Mouse (Mus musculus): ENCODE results near the gene Dctn1. TPM values are rescaled to one million over a fixed set of nuclear protein-coding genes. Genes with fewer than 3 reads are reported as not detected.

Dctn1 gene
- 19.5 TPM for polyA plus RNA-seq (2014; fragmentation: Illumina TruSeq; extraction: RNeasy Lipid Tissue Mini Kit (QIAGEN cat#74804); ENCODE audit: low read depth, low replicate concordance)

GRCm38 (mm10) chr6:83165607-83166242 is at the start of gene Dctn1:
Gene Dctn1, plus strand, starts transcription at chr6:83165920.

DNA sequence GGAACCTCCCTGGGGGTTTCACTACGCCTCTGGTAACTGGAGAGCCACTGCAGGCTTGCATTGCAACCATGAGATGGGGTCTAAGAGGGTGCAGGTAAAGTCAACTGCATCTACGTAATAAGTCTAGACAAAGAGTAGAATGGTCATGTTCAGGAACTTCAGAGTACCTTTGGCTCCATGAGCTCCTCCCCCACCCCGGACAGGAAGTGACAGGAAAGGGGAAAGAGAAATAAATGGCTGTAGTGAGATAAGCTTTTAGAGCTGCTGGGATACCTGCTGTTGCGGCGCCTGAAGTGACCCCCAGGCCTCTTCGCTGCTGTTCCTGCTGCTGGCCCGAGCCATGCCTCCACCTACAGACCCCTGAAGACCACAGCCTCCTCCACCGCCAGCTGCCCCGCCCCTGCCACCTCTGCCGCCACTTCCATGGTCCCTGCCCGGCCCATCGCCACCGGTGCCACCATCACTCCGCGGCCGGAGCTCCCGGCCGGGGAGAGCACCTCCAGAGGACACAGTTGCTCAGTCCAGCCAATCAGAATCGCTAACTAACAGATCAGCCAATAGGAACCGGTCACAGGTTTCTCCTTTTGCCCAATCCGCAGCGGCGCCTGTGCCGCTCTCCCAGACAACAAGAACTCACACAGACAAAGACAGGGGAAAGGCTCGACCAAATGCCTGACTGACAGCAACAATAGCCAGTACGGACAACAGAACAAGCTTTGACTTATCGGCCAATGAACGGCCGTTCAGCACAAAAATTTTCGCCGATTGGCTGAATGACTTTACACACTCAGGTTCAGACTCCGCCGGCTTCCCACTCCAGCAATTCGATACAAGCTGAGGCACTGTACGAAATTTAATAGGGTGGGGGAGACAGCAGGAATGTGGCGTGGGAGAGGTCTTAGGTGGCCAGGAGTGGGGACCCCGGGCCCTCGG is 44.5 kb upstream of the Dctn1 start, which contains the start of gene Wbp1:
Gene Wbp1, minus strand, starts transcription at position 630 of the 933 bp plus-strand sequence.

DNA sequence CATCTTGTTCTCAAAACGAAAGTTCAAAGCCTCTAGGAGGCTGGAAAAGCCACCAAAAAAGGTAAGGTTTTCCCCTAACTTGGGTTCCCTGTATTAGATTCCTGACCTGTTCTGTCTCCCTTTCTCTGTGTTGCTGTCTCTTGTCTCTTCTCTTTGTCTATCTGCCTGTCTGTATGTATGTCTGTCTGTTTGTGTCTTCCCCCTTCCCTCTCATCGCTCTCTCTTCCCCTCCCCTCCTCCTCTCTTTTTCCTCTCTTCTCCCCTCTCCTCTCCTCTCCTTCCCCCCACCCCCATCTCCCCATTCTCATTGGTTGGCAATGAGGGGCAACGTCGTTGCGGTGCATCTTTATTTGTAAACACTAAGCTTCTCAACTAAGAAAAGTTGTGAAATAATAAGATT is 40.4 kb upstream of the Dctn1 start, which contains the start of gene Ino80b:
Gene Ino80b, minus strand, starts transcription at position 101 of the 400 bp plus-strand sequence.

DNA sequence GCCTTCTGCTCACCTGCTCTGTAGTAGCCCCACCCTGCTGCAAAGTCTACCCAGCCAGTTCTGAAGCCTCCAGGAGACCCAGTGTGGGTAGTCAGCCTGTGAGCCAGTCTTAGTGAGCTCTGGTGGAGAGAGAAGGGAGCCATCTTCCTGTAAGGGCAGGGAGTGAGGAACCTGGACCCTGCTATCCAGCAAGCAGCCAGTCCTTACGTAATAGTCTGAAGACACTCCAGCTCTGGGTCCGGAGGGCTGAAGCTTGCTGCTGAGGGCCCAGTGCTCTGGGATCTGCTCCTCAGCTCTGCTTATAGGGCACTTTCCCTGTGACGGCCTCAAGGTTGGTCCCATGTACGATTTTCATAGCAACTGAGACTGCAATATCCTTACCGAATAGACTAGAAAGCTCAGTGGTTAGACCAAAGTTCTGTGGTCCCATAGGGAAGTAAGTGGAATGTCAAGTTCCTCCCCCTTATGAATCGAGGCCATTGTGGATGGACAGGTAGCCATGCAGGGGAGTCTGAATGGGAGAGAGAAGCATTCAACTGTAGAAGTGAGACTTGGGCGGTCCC is 30.7 kb upstream of the Dctn1 start, which contains the start of gene Rtkn:
Gene Rtkn, plus strand, starts transcription at position 513 of the 563 bp plus-strand sequence.

DNA sequence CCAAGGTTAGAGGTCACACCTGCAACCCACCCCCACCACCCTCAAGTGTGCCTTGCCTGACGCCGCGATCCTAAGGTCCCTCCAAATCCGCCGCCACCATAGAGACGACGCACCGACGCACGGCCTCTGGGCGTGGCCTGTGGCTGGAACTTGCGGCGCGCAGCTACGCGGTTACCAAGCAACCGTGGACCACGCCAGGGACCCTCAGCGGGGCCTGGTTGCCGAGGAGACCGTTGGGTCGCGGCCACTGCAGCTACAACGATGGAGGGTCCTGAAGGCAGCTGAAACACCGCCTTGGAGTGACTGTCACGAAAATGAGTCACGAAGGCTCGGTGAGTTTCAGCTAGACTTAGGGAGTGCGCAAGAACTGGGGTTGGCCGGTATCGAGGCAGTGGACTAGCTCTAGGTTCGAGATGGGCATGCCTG is 9.4 kb upstream of the Dctn1 start, which contains the start of the genes Wdr54 and 1700003E16Rik:
Gene Wdr54, minus strand, starts transcription at position 139 of the 426 bp plus-strand sequence.
Gene 1700003E16Rik, plus strand, starts transcription at position 146 of the 426 bp plus-strand sequence.

DNA sequence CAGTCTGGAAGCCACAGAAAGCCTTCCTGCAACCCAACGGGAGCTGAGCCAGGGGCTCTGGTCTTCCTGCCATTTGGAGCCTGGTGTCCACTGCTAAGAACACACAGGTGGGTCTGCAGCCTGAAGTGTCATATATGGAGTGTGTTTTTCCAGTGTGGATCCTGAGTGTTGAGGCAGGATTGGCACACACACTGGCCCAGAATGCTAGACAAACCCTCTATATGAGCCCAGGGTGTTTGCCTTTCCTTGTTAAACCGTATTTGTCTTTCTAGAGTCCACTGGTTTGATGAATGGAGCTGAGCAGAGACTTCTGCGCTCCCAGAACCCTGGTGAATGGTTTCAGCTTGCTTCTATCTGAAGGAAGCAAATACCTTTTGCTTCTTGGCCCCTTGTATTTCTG is 54.1 kb downstream of the Dctn1 start, which contains the start of gene Slc4a5:
Gene Slc4a5, plus strand, starts transcription at position 15 of the 400 bp plus-strand sequence.

Other genes starting within 250 kb of the Dctn1 start
- gene Sema4f, start 226.2 kb upstream of the Dctn1 start, polyA plus RNA-seq (2014; fragmentation: Illumina TruSeq; extraction: RNeasy Lipid Tissue Mini Kit (QIAGEN cat#74804); ENCODE audit: low read depth, low replicate concordance), result not detected
- gene M1ap, start 219.0 kb upstream of the Dctn1 start, polyA plus RNA-seq (2014; fragmentation: Illumina TruSeq; extraction: RNeasy Lipid Tissue Mini Kit (QIAGEN cat#74804); ENCODE audit: low read depth, low replicate concordance), result 0.22 TPM
- 0.41 TPM for gene Dok1, start 132.4 kb upstream of the Dctn1 start, polyA plus RNA-seq (2014; fragmentation: Illumina TruSeq; extraction: RNeasy Lipid Tissue Mini Kit (QIAGEN cat#74804); ENCODE audit: low read depth, low replicate concordance)
- 1.3 TPM for gene Loxl3, start 131.7 kb upstream of the Dctn1 start, polyA plus RNA-seq (2014; fragmentation: Illumina TruSeq; extraction: RNeasy Lipid Tissue Mini Kit (QIAGEN cat#74804); ENCODE audit: low read depth, low replicate concordance)
- gene Aup1, start 111.4 kb upstream of the Dctn1 start, polyA plus RNA-seq (2014; fragmentation: Illumina TruSeq; extraction: RNeasy Lipid Tissue Mini Kit (QIAGEN cat#74804); ENCODE audit: low read depth, low replicate concordance), result 19.9 TPM
- 3.1 TPM for gene Htra2, start 110.6 kb upstream of the Dctn1 start, polyA plus RNA-seq (2014; fragmentation: Illumina TruSeq; extraction: RNeasy Lipid Tissue Mini Kit (QIAGEN cat#74804); ENCODE audit: low read depth, low replicate concordance)
- gene Dqx1, start 108.1 kb upstream of the Dctn1 start, polyA plus RNA-seq (2014; fragmentation: Illumina TruSeq; extraction: RNeasy Lipid Tissue Mini Kit (QIAGEN cat#74804); ENCODE audit: low read depth, low replicate concordance), result 3.0 TPM
- gene Tlx2, start 95.6 kb upstream of the Dctn1 start, polyA plus RNA-seq (2014; fragmentation: Illumina TruSeq; extraction: RNeasy Lipid Tissue Mini Kit (QIAGEN cat#74804); ENCODE audit: low read depth, low replicate concordance), result not detected
- gene Pcgf1, start 88.1 kb upstream of the Dctn1 start, polyA plus RNA-seq (2014; fragmentation: Illumina TruSeq; extraction: RNeasy Lipid Tissue Mini Kit (QIAGEN cat#74804); ENCODE audit: low read depth, low replicate concordance), result 5.8 TPM
- not detected for gene Lbx2, start 79.6 kb upstream of the Dctn1 start, polyA plus RNA-seq (2014; fragmentation: Illumina TruSeq; extraction: RNeasy Lipid Tissue Mini Kit (QIAGEN cat#74804); ENCODE audit: low read depth, low replicate concordance)
- not detected for gene Ccdc142, start 64.3 kb upstream of the Dctn1 start, polyA plus RNA-seq (2014; fragmentation: Illumina TruSeq; extraction: RNeasy Lipid Tissue Mini Kit (QIAGEN cat#74804); ENCODE audit: low read depth, low replicate concordance)
- gene Gm42688, start 64.3 kb upstream of the Dctn1 start, polyA plus RNA-seq (2014; fragmentation: Illumina TruSeq; extraction: RNeasy Lipid Tissue Mini Kit (QIAGEN cat#74804); ENCODE audit: low read depth, low replicate concordance), result 1.2 TPM
- 22.0 TPM for gene Mrpl53, start 56.9 kb upstream of the Dctn1 start, polyA plus RNA-seq (2014; fragmentation: Illumina TruSeq; extraction: RNeasy Lipid Tissue Mini Kit (QIAGEN cat#74804); ENCODE audit: low read depth, low replicate concordance)
- 2.2 TPM for gene Mogs, start 50.4 kb upstream of the Dctn1 start, polyA plus RNA-seq (2014; fragmentation: Illumina TruSeq; extraction: RNeasy Lipid Tissue Mini Kit (QIAGEN cat#74804); ENCODE audit: low read depth, low replicate concordance)
- gene Wbp1, start 44.4 kb upstream of the Dctn1 start, polyA plus RNA-seq (2014; fragmentation: Illumina TruSeq; extraction: RNeasy Lipid Tissue Mini Kit (QIAGEN cat#74804); ENCODE audit: low read depth, low replicate concordance), result 11.9 TPM
- gene Ino80b, start 40.5 kb upstream of the Dctn1 start, polyA plus RNA-seq (2014; fragmentation: Illumina TruSeq; extraction: RNeasy Lipid Tissue Mini Kit (QIAGEN cat#74804); ENCODE audit: low read depth, low replicate concordance), result not detected
- gene Rtkn, start 30.5 kb upstream of the Dctn1 start, polyA plus RNA-seq (2014; fragmentation: Illumina TruSeq; extraction: RNeasy Lipid Tissue Mini Kit (QIAGEN cat#74804); ENCODE audit: low read depth, low replicate concordance), result 0.28 TPM
- gene Wdr54, start 9.5 kb upstream of the Dctn1 start, polyA plus RNA-seq (2014; fragmentation: Illumina TruSeq; extraction: RNeasy Lipid Tissue Mini Kit (QIAGEN cat#74804); ENCODE audit: low read depth, low replicate concordance), result 0.35 TPM
- gene 1700003E16Rik, start 9.5 kb upstream of the Dctn1 start, polyA plus RNA-seq (2014; fragmentation: Illumina TruSeq; extraction: RNeasy Lipid Tissue Mini Kit (QIAGEN cat#74804); ENCODE audit: low read depth, low replicate concordance), result not detected
- not detected for gene Slc4a5, start 53.9 kb downstream of the Dctn1 start, polyA plus RNA-seq (2014; fragmentation: Illumina TruSeq; extraction: RNeasy Lipid Tissue Mini Kit (QIAGEN cat#74804); ENCODE audit: low read depth, low replicate concordance)
- gene Mthfd2, start 160.0 kb downstream of the Dctn1 start, polyA plus RNA-seq (2014; fragmentation: Illumina TruSeq; extraction: RNeasy Lipid Tissue Mini Kit (QIAGEN cat#74804); ENCODE audit: low read depth, low replicate concordance), result 3.6 TPM
- gene Mob1a, start 160.1 kb downstream of the Dctn1 start, polyA plus RNA-seq (2014; fragmentation: Illumina TruSeq; extraction: RNeasy Lipid Tissue Mini Kit (QIAGEN cat#74804); ENCODE audit: low read depth, low replicate concordance), result 217 TPM
- 41.1 TPM for gene Bola3, start 183.2 kb downstream of the Dctn1 start, polyA plus RNA-seq (2014; fragmentation: Illumina TruSeq; extraction: RNeasy Lipid Tissue Mini Kit (QIAGEN cat#74804); ENCODE audit: low read depth, low replicate concordance)

Measured in sigmoid colon, adult 10 weeks (tissue).